Mouse (Mus musculus) ovary, adult 18-20 months (tissue): ENCODE measurements around the gene Fam229b.

Experiments used
- DNase-seq: peaks from one replicate; pipeline ENCODE4 v3.0.0; 2022; ENCODE audit warnings: low spot score, mixed read lengths

The Fam229b gene

DNA sequence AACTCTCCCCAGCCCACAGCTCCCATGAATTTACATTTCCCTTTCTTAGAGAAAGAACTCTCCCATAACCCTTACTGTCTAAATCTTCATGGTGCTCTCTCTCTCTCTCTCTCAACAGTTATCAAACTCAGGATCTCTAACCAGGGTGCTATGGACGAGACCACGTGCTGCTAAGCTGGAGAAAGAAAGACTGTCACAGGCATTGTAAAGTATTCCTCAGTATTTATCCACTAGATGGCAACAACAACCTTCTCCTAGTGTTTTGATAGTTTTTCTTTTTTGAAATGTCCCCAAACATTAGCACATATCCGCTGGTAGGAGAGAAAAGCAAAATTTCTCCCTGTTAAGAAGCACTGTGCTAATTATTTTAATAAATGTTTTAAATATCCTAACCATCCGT, 12.3 kb downstream of the Fam229b start:
- DNase-seq = no peak

GRCm38 (mm10) chr10:39109489-39109874, 24.2 kb downstream of the Fam229b start:
- no peak for DNase-seq

GRCm38 (mm10) chr10:39108837-39109488, 24.8 kb downstream of the Fam229b start:
- DNase-seq = no peak

DNA sequence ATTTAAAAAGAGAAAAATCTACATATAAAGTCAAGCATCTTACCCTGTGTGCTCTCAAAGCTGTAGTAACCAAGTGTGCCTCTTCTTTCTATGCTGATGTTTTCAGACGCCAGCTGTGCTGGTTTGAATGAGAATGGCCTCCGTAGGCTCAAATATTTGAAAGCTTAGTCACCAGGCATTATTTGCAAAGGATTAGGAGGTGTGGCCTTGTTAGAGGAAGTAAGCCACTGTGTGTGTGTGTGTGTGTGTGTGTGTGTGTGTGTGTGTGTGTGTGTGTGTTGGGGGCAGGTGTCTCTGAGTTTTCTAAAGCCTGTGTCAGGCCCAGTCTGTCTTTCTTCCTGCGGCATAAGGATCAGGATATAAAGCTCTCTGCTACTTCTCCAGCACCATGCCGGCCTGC, 26.8 kb downstream of the Fam229b start:
- DNase-seq = no peak

DNA sequence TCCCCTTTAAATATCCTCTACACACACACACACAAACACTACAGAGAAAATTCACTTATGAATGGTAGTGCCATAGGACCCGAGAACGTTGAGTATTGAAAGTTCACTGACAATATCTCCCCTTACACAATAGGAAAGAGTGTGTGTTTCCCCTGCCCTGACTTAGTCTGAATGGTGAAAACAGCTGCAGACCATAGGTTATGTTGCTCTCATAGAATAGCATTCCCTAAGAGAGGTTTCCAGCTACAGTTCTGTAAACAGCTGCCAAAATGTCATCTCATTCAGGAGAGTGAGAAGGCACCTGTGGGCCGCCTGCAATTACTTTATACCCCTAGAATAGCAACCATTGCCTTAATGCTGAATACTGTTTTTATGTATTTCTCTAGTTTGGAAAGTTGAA, 27.3 kb downstream of the Fam229b start:
- DNase-seq = no peak

DNA sequence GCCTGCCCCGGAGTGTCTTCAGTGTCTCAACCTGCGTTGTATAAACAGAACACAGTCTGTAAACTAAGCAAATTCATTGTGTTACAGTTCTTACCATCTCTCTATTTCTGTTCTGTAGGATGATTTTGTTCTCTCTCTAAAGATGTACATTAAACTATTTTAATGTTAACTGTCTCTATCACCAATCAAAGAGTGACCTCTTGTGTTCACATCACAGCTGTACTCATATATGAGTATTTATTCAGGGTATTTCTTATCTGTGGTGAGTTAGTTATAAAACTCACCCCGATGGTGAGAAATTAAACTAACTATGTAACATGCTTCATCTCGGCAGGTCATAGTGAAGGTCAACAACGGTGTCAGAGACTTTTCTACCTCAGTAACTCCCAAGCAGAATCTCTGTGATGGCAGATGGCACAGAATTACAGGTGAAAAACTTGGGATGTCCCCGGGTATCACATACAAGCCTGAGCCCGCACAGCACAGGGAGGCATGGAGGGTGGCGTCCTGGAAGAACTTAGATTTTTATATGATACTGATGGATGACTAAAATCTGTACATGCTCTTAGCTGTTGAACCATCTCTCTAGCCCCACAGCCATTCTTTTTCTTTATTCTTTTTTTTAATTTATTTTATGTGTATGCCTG, 28.8 kb downstream of the Fam229b start:
- no peak for DNase-seq

DNA sequence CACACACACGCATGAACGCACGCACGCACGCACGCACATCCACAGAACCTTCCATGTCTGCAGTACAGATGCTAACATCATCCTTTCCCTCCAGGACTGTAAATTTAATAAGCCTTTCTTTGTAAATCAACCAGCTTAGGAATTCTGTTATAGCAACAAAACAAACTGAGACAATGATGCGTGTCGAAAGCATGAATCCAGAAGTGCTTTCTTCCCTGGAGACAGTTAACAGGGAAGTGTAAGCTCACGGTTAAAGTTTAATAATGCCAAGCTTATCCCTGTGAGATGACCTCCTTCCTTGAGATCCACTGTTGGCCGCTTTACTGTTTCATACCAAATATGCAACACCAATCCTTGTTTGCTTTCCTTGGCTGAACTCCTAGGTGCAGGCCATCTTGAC, 35.0 kb downstream of the Fam229b start:
- no peak for DNase-seq

- DNase-seq = no peak
These were observed 36.7 kb downstream of the Fam229b start for GRCm38 (mm10) chr10:39096981-39097380.

DNA sequence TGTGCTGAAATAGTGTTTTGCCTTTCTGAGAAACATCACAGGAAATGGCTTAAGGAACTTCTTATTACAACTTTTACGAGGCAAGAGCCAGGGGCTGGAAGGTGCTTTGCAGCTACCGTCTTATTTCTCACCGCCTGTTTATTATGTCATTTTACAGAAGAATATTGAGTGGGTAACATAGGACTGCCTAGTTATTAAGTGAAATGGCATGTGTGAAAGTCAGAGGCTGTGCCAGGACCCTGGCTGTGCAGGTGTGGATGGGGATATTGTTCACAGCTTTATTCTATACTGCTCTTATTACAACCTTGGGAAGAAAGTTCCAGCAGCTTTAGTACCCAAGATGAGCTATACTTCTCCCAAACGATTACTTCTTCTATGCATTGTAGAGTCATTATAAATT, 61.7 kb downstream of the Fam229b start:
- DNase-seq = no peak
